ENCODE assay signal across 8 mouse cellular contexts in the genomic region with DNA sequence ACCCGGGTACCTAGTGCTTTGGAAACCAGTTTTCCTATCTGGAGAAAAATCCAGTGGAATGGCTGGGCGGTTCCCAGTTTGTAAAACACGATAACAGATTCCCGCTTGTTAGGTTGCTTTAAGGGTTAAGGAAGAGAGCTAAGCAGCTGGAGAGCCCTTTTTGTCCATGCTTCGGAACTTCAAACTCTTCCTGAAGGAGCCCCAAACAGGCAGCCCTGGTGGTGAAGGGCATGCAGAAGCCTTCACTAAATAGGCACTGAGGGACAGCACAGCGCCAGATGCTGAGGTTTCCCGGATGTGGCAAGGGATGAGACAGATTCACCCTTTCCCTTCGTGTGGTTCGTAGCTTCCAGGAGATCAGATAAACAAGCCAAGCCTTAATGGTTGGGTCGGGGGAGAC. TPM values are rescaled to one million over a fixed set of nuclear protein-coding genes. Genes with fewer than 3 reads are reported as not detected.
DNase-seq lines count a peak whose midpoint lies in the region; ATAC-seq and TF ChIP-seq lines count a peak whose summit lies in the region.

No protein-coding gene starts in this region.

- H3K4me1 ChIP-seq in limb, embryonic 12.5 days (replicated peaks): peaks cover 38% of the 10 kb centered on the region
- H3K4me1 ChIP-seq in stomach, postnatal 0 days (replicated peaks; ENCODE audit: control insufficient read depth, insufficient read depth): no peaks in the 10 kb centered on the region; the same call in 1 of the 2 replicates
- no peaks in the 10 kb centered on the region for H3K4me1 ChIP-seq in cerebellum, adult 2 months (ENCODE audit: control insufficient read depth, insufficient read depth, low read length)

- 0 out of 2 replicates have a peak, but pooled peaks have one; percentile 6 for TF ChIP-seq CTCF in stomach, postnatal 0 days (IDR thresholded peaks at IDR 0.05; ENCODE audit: low read depth)
- TF ChIP-seq CTCF in cerebellum, adult 2 months (IDR thresholded peaks at IDR 0.05; ENCODE audit: borderline replicate concordance, insufficient read depth, low read depth, low read length): no peak

- peak overlapping the region; percentile 82 for H3K4me2 ChIP-seq in limb, embryonic 12.5 days
- H3K4me2 ChIP-seq in stomach, postnatal 0 days (replicated peaks; ENCODE audit: low read depth): peak overlapping the region; percentile 94

- peaks cover 32% of the 10 kb centered on the region for H3K9me3 ChIP-seq in limb, embryonic 12.5 days
- no peaks in the 10 kb centered on the region for H3K9me3 ChIP-seq in stomach, postnatal 0 days (ENCODE audit: control insufficient read depth, low read length)

- WGBS in limb, embryonic 12.5 days: 12% methylated on average over 10 of the region's 10 CpGs
- 4% methylated on average over 10 of the region's 10 CpGs for WGBS in stomach, postnatal 0 days
- 11% methylated on average over 10 of the region's 10 CpGs for WGBS in cerebellum, adult 2 months

- H3K27me3 ChIP-seq in limb, embryonic 12.5 days: no peaks in the 10 kb centered on the region
- H3K27me3 ChIP-seq in stomach, postnatal 0 days (ENCODE audit: control insufficient read depth, insufficient read depth, low read length): no peaks in the 10 kb centered on the region
- H3K27me3 ChIP-seq in cerebellum, adult 2 months (ENCODE audit: control insufficient read depth, insufficient read depth, low read length): no peaks in the 10 kb centered on the region; the same call in 1 of the 2 replicates

- H3K27ac ChIP-seq in limb, embryonic 12.5 days: peak overlapping the region; percentile 95
- H3K27ac ChIP-seq in stomach, postnatal 0 days (replicated peaks): peak overlapping the region; percentile 87
- H3K27ac ChIP-seq in cerebellum, adult 2 months (ENCODE audit: insufficient read depth, low read length): no peak overlapping the region

- ATAC-seq in limb, embryonic 12.5 days (ENCODE audit: insufficient number of reproducible peaks, insufficient read depth, low FRiP score, low TSS enrichment, low read depth): no peak
- ATAC-seq in stomach, postnatal 0 days (ENCODE audit: low FRiP score, low TSS enrichment): no peak

- peaks cover 46% of the 10 kb centered on the region for H3K36me3 ChIP-seq in limb, embryonic 12.5 days
- H3K36me3 ChIP-seq in stomach, postnatal 0 days (ENCODE audit: control insufficient read depth, insufficient read depth, low read length): no peaks in the 10 kb centered on the region

- H3K9ac ChIP-seq in limb, embryonic 12.5 days (replicated peaks): peak overlapping the region; percentile 97
- peak overlapping the region; percentile 48 for H3K9ac ChIP-seq in stomach, postnatal 0 days (ENCODE audit: low read length)

- TF ChIP-seq EP300 in stomach, postnatal 0 days (optimal IDR thresholded peaks at IDR 0.05): no peak

- peak; percentile 35 for DNase-seq in adrenal gland, postnatal 10 days
- DNase-seq in adrenal gland, adult 8-10 months: no peak
- DNase-seq in thymus, postnatal 0 days (ENCODE audit: low spot score): peak; percentile 53
- no peak for DNase-seq in thymus, adult 18-20 months
- no peak for DNase-seq in stomach, postnatal 0 days (ENCODE audit: low spot score)
- DNase-seq in cerebellum, adult 2 months: no peak
- no peak for DNase-seq in testis, postnatal 10 days (ENCODE audit: low spot score)

- H3K4me3 ChIP-seq in limb, embryonic 12.5 days (replicated peaks): peak overlapping the region; percentile 85
- H3K4me3 ChIP-seq in stomach, postnatal 0 days (ENCODE audit: low read depth, low read length): peak overlapping the region; percentile 53
- no peak overlapping the region for H3K4me3 ChIP-seq in cerebellum, adult 2 months (replicated peaks; ENCODE audit: insufficient read depth, low read depth, low read length)

- TF ChIP-seq POLR2A in cerebellum, adult 2 months (IDR thresholded peaks at IDR 0.05; ENCODE audit: borderline replicate concordance, insufficient read depth, low read length): no peak

RNA-seq across cellular contexts. Expression of gene Fbln1, which starts 2.6 kb away (rescaled TPM):
- 10 to 100 TPM; 44.1 to 46.3 TPM for total RNA-seq in adrenal gland, postnatal 10 days (2021)
- total RNA-seq in adrenal gland, adult 8-10 months (2022): 10 to 100 TPM; 24.9 to 34.2 (median 29.2) TPM
- 24.3 and 28.5 TPM in 2 replicates for polyA plus RNA-seq in thymus, postnatal 0 days (2015; fragmentation: Nextera tagmentation; extraction: Ambion mirVana)
- 253 and 255 TPM in 2 replicates for polyA plus RNA-seq in limb, embryonic 12.5 days (2016; fragmentation: Nextera tagmentation; extraction: Ambion mirVana)
- polyA plus RNA-seq in stomach, postnatal 0 days (2015; fragmentation: Nextera tagmentation; extraction: Ambion mirVana): 109 and 112 TPM in 2 replicates
- polyA plus RNA-seq in cerebellum, adult 2 months (2012; rRNA removed): 6.9 and 10.1 TPM in 2 replicates

Comparison
In these comparisons a context has a peak if more than half of its experiments do, and no peak if none do; other contexts are left out.
1. DNase-seq: peak in adrenal gland, postnatal 10 days (single experiment) and thymus, postnatal 0 days (single experiment); none in adrenal gland, adult 8-10 months (single experiment), thymus, adult 18-20 months (0 of 2), stomach, postnatal 0 days (single experiment), cerebellum, adult 2 months (0 of 2) and testis, postnatal 10 days (single experiment).